Mouse (Mus musculus) midbrain, postnatal 0 days (tissue): ENCODE data around the gene Fbxl17. TPM values are rescaled to one million over a fixed set of nuclear protein-coding genes. Genes with fewer than 3 reads are reported as not detected.

Source experiments
- ATAC-seq: fragments of 200-750 bp; cut with Nextera tagmentation; 2 replicates; pipeline ENCODE4 v1.8.0; 2017; ENCODE audit warnings: moderate number of reproducible peaks, mild to moderate bottlenecking, moderate TSS enrichment, moderate library complexity; ENCODE audit not compliant: low FRiP score
- DNase-seq: peaks from one replicate; pipeline ENCODE4 v3.0.0-alpha.2; 2015; ENCODE audit warnings: low spot score
- H3K27ac ChIP-seq: fragments of 300-500 bp; sonication (generic); 2 replicates; pipeline ENCODE4 v1.5.1; 2014; ENCODE audit warnings: low read depth, mild to moderate bottlenecking, low read length, mixed read lengths
- H3K27me3 ChIP-seq: fragments of 300-500 bp; sonication (generic); 2 replicates; pipeline ENCODE4 v1.6.1; 2014; ENCODE audit warnings: low read length, control low read depth, mixed read lengths; ENCODE audit not compliant: insufficient read depth
- H3K36me3 ChIP-seq: fragments of 300-500 bp; sonication (generic); 2 replicates; pipeline ENCODE4 v1.6.1; 2014; ENCODE audit warnings: low read length, control low read depth, mixed read lengths; ENCODE audit not compliant: insufficient read depth
- H3K4me1 ChIP-seq: fragments of 300-500 bp; sonication (generic); 2 replicates; pipeline ENCODE4 v1.6.1; 2014; ENCODE audit warnings: mild to moderate bottlenecking, control low read depth, antibody characterized with exemption, low read length, mixed read lengths; ENCODE audit not compliant: insufficient read depth
- H3K4me2 ChIP-seq: fragments of 300-500 bp; sonication (generic); 2 replicates; pipeline ENCODE4 v1.6.1; 2014; ENCODE audit warnings: low read depth, mild to moderate bottlenecking, low read length, mixed read lengths; ENCODE audit not compliant: poor library complexity, severe bottlenecking
- H3K4me3 ChIP-seq: fragments of 300-500 bp; sonication (generic); 2 replicates; pipeline ENCODE4 v1.5.1; 2014; ENCODE audit warnings: low read depth, mild to moderate bottlenecking, low read length, moderate library complexity
- H3K9ac ChIP-seq: fragments of 300-500 bp; sonication (generic); replicated peaks from 2 replicates; pipeline ENCODE4 v1.6.1; 2014; ENCODE audit warnings: mild to moderate bottlenecking, low read length, moderate library complexity, mixed read lengths; ENCODE audit not compliant: poor library complexity, severe bottlenecking
- H3K9me3 ChIP-seq: fragments of 300-500 bp; sonication (generic); 2 replicates; pipeline ENCODE4 v1.6.1; 2016; ENCODE audit warnings: low read length, control low read depth
- CTCF ChIP-seq: IDR thresholded peaks from 2 replicates; pipeline ENCODE4 v1.5.1; 2016; ENCODE audit warnings: antibody characterized with exemption, mild to moderate bottlenecking
- WGBS: fragments of 180-500 bp; shearing (Covaris S2); extraction: QIAGEN DNeasy Blood & Tissue Kit; methylation state at CpG from one replicate; pipeline ENCODE4 v1.1.7; 2014; 5-methylcytosine and 5-hydroxymethylcytosine counted together
- polyA plus RNA-seq: library from polyadenylated mRNA; unstranded; fragments of >200 nt; fragmentation: Nextera tagmentation; extraction: Ambion mirVana; gene quantifications from 2 replicates; pipeline ENCODE4 v1.2.1, GENCODE M21; 2015
- total RNA-seq: library from RNA; depleted of rRNA; stranded (reverse); fragments of >200 nt; gene quantifications from 2 replicates; pipeline ENCODE4 v1.2.3, GENCODE M21; 2014

Fbxl17 gene
- total and polyA plus RNA-seq, 2 experiments from 2014 or later, result 16.6 to 39.2 TPM

GRCm38 (mm10) chr17:63497206-63497731 is 2.5 kb downstream of the Fbxl17 start:
- Histone ChIP-seq H3K4me2 (peak overlapping the region; percentile 90), H3K4me3 (peak overlapping the region; percentile 82; the same call in 1 of the 2 replicates), H3K9ac (no peak overlapping the region), H3K36me3 (no peaks in the 10 kb centered on the region), H3K9me3 (no peaks in the 10 kb centered on the region), H3K4me1 (peaks cover 27% of the 10 kb centered on the region), H3K27me3 (no peaks in the 10 kb centered on the region), H3K27ac (no peak overlapping the region)
- ATAC-seq (no peak), DNase-seq (no peak)
- 87% methylated on average over 6 of the region's 6 CpGs for WGBS
- TF ChIP-seq CTCF, result no peak

- Histone ChIP-seq H3K27me3 (no peaks in the 10 kb centered on the region), H3K9ac (no peak overlapping the region), H3K36me3 (no peaks in the 10 kb centered on the region), H3K9me3 (no peaks in the 10 kb centered on the region), H3K4me1 (peaks cover 27% of the 10 kb centered on the region), H3K27ac (no peak overlapping the region), H3K4me2 (peak overlapping the region; percentile 36), H3K4me3 (no peak overlapping the region)
- ATAC-seq (no peak), DNase-seq (no peak)
- WGBS, result 46% methylated on average over 5 of the region's 5 CpGs
- TF ChIP-seq CTCF, result no peak
Measured at GRCm38 (mm10) chr17:63496153-63496552, 3.7 kb downstream of the Fbxl17 start.

GRCm38 (mm10) chr17:63493876-63494580 is 5.8 kb downstream of the Fbxl17 start:
- no peak overlapping the region for H3K9ac ChIP-seq
- H3K36me3 ChIP-seq, result peaks cover 9% of the 10 kb centered on the region
- no peak overlapping the region for H3K4me3 ChIP-seq
- H3K27ac ChIP-seq, result no peak overlapping the region
- WGBS, result 46% methylated on average over 7 of the region's 7 CpGs
- H3K27me3 ChIP-seq, result no peaks in the 10 kb centered on the region
- H3K4me2 ChIP-seq, result no peak overlapping the region
- ATAC-seq (no peak), DNase-seq (peak; percentile 2)
- TF ChIP-seq CTCF, result no peak
- no peaks in the 10 kb centered on the region for H3K9me3 ChIP-seq
- H3K4me1 ChIP-seq, result peaks cover 27% of the 10 kb centered on the region

GRCm38 (mm10) chr17:63493274-63493673 is 6.5 kb downstream of the Fbxl17 start:
- Histone ChIP-seq H3K4me3 (no peak overlapping the region), H3K9me3 (no peaks in the 10 kb centered on the region), H3K36me3 (peaks cover 12% of the 10 kb centered on the region), H3K27ac (no peak overlapping the region), H3K4me2 (peak overlapping the region; percentile 9; the same call in 1 of the 2 replicates), H3K9ac (no peak overlapping the region), H3K4me1 (peaks cover 27% of the 10 kb centered on the region), H3K27me3 (no peaks in the 10 kb centered on the region)
- peak; percentile 69 for TF ChIP-seq CTCF
- WGBS, result 28% methylated on average over 5 of the region's 5 CpGs
- peak; percentile 42 for DNase-seq
- ATAC-seq, result 0 out of 2 replicates have a peak, but pooled peaks have one; percentile 20

- H3K27me3 ChIP-seq, result no peaks in the 10 kb centered on the region
- H3K9me3 ChIP-seq, result no peaks in the 10 kb centered on the region
- no peak for TF ChIP-seq CTCF
- DNase-seq (no peak), ATAC-seq (no peak)
- WGBS, result 74% methylated on average over 8 of the region's 8 CpGs
- no peak overlapping the region for H3K9ac ChIP-seq
- no peak overlapping the region for H3K27ac ChIP-seq
- H3K4me3 ChIP-seq, result no peak overlapping the region
- H3K4me2 ChIP-seq, result peak overlapping the region; percentile 9
- H3K4me1 ChIP-seq, result peaks cover 23% of the 10 kb centered on the region
- peaks cover 12% of the 10 kb centered on the region for H3K36me3 ChIP-seq
Measured at GRCm38 (mm10) chr17:63492665-63493273, 7.0 kb downstream of the Fbxl17 start.

GRCm38 (mm10) chr17:63489525-63489924 is 10.3 kb downstream of the Fbxl17 start:
- 83% methylated on average over 4 of the region's 4 CpGs for WGBS
- Histone ChIP-seq H3K9ac (no peak overlapping the region), H3K4me1 (peaks cover 5% of the 10 kb centered on the region; the same call in 1 of the 2 replicates), H3K4me3 (no peak overlapping the region), H3K4me2 (no peak overlapping the region), H3K36me3 (peaks cover 12% of the 10 kb centered on the region), H3K9me3 (no peaks in the 10 kb centered on the region), H3K27ac (no peak overlapping the region), H3K27me3 (no peaks in the 10 kb centered on the region)
- DNase-seq (no peak), ATAC-seq (no peak)
- no peak for TF ChIP-seq CTCF
